Mouse (Mus musculus) effector memory CD4-positive, alpha-beta T cell, adult 7 months (primary cell): ENCODE results near the gene Cenps. TPM values are rescaled to one million over a fixed set of nuclear protein-coding genes. Genes with fewer than 3 reads are reported as not detected.

Experiments used
- polyA plus RNA-seq: library from polyadenylated mRNA; unstranded; fragments of 100-300 nt; shearing (Covaris generic); gene quantifications from one replicate; pipeline ENCODE4 v1.2.1, GENCODE M21; 2017

Gene Cenps
- 2.2 TPM for polyA plus RNA-seq

DNA sequence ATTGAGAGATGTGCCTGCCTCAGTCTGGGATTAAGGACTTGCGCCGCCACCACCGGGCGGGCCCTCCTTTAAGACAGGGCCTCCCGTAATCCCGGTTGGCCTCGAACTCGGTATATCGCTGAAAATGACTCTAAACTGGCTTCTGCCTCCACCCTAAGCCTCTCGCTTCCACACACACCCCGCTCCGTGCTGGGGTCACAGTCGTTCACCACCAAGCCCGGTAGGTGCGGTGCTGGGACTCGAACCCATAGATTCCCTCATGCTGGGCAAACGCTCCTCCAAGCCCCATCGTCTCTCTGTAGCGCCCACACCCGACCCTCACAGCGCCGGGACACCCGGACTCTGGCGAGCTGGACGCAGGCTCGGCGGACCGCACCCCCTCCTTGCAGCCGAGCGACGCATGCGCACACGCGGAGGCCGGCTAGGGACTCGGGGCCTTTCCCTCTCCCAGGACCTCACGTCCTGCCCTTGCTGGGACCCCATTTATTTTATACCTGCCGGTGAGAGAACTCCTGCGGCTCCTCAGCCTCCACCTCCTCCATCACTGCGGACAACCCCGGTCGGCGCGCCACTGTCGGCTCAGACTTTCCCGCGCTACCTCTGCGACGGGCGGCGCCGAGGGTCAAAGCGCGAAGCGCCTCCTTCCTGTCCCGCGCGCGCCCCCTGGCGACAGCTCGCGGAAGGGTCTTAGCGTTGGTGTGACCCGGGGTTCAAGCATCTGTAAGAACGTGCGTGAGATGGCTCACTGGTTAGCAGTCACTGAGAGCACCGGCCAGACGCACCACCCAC lies at the start of gene Cenps:
Gene Cenps (minus strand): TSS at position 648 of the 789 bp plus-strand sequence.

DNA sequence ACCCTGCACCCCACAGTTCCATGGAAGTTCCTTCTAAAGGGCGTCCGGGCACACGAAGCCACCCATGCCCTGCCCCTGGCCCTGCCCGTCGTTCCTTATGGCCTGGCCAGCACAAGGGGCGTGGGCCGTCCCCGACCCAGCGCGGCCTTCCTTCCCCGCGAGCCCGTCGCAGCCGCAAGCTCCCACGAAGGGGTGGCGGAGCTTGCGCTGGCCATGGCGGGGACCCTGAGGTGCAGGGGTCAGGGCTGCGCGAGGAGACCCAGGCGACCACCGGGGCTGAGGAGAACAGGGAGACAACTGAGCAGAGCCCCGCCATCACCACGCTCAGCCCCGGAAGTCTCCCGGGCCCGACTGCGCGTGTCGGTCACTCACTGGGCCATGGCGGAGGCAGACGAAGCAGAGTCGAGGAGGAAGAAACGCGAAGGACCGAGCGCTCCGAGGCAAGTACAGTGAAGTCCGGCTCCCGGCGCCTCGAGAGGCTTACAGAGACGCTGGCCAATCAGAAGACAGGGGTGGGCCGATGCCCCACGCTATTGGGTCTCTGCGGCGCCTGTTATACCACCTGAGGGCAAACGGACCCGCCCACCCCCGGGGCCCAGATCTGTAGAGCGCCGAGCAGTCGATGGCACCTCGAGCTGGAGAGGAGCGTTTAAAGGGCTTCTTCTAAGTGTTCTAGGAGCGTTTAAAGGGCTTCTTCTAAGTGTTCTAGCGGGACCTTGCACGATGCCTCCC lies 29.0 kb upstream of the Cenps start, which contains the start of gene Pgd:
Gene Pgd (minus strand): TSS at position 557 of the 732 bp plus-strand sequence.

DNA sequence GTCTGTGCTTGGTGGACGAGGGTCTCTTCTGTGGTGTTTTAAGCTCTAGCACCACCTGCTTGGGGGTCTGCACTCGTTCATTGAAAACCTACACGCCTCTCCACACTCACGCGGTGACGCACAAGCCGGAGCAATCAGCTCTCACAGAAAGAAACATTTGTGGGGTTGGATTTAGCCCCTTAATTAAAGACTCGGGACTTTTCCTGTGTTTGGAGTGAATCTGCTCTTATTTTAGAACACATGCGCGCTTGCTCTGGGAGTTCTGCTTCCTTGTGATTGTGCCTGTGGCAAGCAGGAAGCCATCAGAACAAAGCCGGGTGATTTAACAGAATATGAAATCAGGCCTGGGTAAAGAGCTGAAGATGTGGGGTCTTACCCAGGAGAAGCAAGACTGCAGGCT lies 10.8 kb downstream of the Cenps start, which contains the start of gene Cort:
Gene Cort (minus strand): TSS at position 101 of the 400 bp plus-strand sequence.

DNA sequence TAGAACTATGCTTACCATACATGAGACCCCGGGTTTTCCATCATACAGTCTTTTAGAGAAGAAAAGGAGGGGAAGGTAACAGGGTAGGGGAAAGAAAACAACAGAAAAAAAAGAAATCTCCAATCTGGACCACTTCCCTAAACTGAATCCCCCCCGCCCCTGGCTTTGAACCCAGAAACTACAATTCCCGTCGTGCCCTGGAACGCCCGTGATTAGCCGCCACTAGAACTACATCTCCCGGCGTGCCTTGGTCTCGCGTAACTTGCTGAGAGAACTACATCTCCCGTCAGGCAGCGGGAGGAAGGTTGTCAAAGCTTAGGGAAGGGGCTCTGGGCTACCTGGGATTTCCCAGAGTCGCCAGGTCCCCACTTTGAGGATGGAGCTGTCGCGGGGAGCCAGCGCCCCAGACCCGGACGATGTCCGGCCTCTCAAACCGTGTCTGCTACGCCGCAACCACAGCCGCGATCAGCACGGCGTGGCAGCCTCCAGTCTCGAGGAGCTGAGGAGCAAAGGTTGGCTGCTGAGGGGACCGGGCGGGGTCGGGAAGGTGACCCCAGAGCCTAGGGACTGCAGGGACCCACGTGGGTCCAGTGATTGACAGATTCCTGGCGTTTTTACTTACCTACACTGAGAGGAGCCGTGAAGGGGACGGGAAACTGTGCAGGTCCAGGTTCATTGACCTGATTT lies 33.4 kb downstream of the Cenps start, which contains the start of gene Dffa:
Gene Dffa (plus strand): TSS at position 272 of the 687 bp plus-strand sequence.

DNA sequence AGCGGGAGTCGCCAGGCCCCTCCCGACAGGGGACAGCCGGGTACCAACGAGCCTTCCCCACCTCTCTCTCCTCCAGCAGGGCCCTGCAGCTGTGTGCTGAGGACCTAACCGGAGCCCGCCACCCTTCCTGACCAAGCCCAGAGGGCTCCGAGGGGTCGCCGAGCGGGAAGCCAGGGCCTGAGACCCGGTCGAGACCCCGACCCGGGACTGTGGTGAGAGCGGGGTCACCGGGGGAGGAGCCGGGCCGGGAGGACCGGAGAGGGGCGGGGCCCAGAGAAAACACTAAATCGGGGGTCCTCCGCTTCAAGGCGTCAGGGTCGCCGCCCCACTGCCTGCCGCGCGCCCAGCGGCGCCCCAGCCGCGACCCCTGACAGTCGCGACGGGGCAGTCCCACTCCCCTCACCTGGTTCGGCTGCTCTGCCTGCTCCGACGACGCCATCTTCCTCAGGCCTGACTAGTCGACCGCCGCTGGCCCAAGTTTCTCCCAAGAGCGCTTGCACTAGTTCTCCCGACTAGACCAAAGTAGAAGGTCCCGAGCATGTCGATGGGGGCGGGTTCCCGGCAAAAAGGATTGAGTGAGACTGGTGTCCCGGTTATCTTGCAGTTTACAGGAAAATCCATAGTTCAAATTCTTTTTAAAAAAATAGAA lies 37.9 kb downstream of the Cenps start, which contains the start of gene Pex14:
Gene Pex14 (minus strand): TSS at position 508 of the 649 bp plus-strand sequence.

Other genes with a start within 250 kb of the Cenps start
- gene Pex14, start 37.8 kb downstream of the Cenps start, polyA plus RNA-seq: 34.5 TPM
- 25.7 TPM for gene Dffa, start 33.5 kb downstream of the Cenps start, polyA plus RNA-seq
- not detected for gene Cort, start 10.9 kb downstream of the Cenps start, polyA plus RNA-seq
- 39.1 TPM for gene Pgd, start 29.1 kb upstream of the Cenps start, polyA plus RNA-seq
- 46.3 TPM for gene Kif1b, start 170.1 kb upstream of the Cenps start, polyA plus RNA-seq